Mouse (Mus musculus) myocyte (in vitro differentiated cells): ENCODE data around the gene Tbc1d23.

Experiments
- CEBPB ChIP-seq: IDR thresholded peaks from 2 replicates; pipeline ENCODE4 v1.6.1; 2011; ENCODE audit warnings: mild to moderate bottlenecking, moderate library complexity; ENCODE audit not compliant: poor library complexity, insufficient read depth, severe bottlenecking
- MAX ChIP-seq: IDR thresholded peaks from one replicate; pipeline ENCODE4 v1.6.1; 2011; ENCODE audit warnings: low read depth, mild to moderate bottlenecking, control low read depth
- MYOG ChIP-seq, 3 experiments: IDR thresholded peaks; one replicate each; pipeline ENCODE4 v1.6.1; 2011; ENCODE audit warnings: control low read depth in 2 of 3, low read depth in 2 of 3, mild to moderate bottlenecking in 2 of 3; ENCODE audit not compliant: insufficient read length in 2 of 3, control insufficient read depth in 1 of 3, insufficient read depth in 1 of 3
- POLR2A ChIP-seq: IDR thresholded peaks from one replicate; pipeline ENCODE4 v1.6.1; 2011; ENCODE audit warnings: low read depth, mild to moderate bottlenecking, control low read depth, moderate library complexity; ENCODE audit not compliant: insufficient read length
- TCF12 ChIP-seq: IDR thresholded peaks from one replicate; pipeline ENCODE4 v1.6.1; 2011; ENCODE audit warnings: mild to moderate bottlenecking, control low read depth; ENCODE audit not compliant: poor library complexity, insufficient read depth, severe bottlenecking

DNA sequence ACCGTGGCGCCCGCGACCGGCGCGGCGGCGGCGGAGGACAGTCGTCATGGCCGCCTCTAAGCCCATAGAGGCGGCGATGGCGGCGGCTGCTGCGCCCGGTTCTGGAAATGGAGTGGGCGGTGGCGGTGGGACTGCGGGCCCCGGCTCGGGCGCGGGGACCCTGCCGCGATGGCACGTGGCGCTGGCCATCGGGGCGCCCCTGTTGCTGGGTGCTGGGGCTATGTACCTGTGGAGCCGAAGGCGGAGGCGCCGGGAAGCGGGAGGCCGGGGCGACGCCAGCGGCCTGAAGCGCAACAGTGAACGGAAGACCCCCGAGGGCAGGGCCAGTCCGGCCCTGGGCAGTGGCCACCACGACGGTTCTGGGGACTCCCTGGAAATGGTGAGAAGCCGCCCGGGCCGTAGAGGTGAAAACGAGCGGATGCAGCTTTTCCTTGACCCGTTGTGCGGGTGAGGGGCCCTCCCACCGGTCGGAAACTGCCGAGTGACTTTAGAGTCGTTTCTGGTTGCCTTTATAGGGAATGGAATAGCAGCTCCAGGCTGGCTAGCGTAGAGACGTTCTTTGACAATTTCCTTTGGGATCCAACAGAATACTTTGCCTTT is 109.4 kb downstream of the Tbc1d23 start:
- no peak for TF ChIP-seq TCF12
- TF ChIP-seq POLR2A, result no peak
- TF ChIP-seq MYOG (IDR thresholded peaks at IDR 0.05; ENCODE audit: control insufficient read depth in 1 of 3, insufficient read depth in 1 of 3, insufficient read length in 2 of 3, low read depth in 2 of 3), result no peak
- TF ChIP-seq MAX, result no peak
- no peak for TF ChIP-seq CEBPB
